Mouse (Mus musculus): ENCODE measurements around the gene Cyp2d22. TPM values are rescaled to one million over a fixed set of nuclear protein-coding genes. Genes with fewer than 3 reads are reported as not detected.
"Not testable (repeated sequence)": the region's sequence is repeated elsewhere in the genome, so short reads cannot be mapped to it uniquely, and the experiment has no call there.

Cyp2d22 gene
- polyA plus RNA-seq, 1 experiment from 2014 or later, result 12.3 TPM

DNA sequence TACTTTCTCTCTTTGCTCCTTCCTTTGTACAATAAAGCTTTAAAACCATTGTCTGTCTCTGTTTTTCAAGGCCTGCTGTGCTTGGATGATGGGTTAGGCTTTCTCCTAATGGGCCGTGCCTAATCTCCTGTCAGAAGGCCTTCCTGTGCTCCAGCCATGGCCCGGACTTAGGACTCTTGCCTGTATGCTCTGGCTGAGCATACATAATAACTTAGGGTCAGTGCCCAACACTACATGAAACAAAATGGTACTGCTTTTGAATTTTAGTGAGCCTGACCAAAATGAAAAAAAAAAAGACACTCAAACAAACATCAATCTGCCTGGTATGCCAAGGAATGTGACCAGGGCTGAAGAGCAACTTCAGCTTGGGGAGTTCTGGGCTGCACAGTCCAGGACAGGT is 21.5 kb upstream of the Cyp2d22 start:
- WGBS, result 78% methylated on average over 2 of the region's 2 CpGs
- H3K27ac ChIP-seq, result no peak overlapping the region
- H3K4me3 ChIP-seq, result no peak overlapping the region
- no peaks in the 10 kb centered on the region for H3K4me1 ChIP-seq (replicated peaks)
- no peak for ATAC-seq (replicated peaks; ENCODE audit: insufficient number of reproducible peaks, insufficient read depth, low FRiP score, low read depth)
- no peak overlapping the region for H3K4me2 ChIP-seq
- no peaks in the 10 kb centered on the region for H3K36me3 ChIP-seq
- H3K9ac ChIP-seq, result no peak overlapping the region
- H3K9me3 ChIP-seq (replicated peaks), result no peaks in the 10 kb centered on the region
- H3K27me3 ChIP-seq, result no peaks in the 10 kb centered on the region

DNA sequence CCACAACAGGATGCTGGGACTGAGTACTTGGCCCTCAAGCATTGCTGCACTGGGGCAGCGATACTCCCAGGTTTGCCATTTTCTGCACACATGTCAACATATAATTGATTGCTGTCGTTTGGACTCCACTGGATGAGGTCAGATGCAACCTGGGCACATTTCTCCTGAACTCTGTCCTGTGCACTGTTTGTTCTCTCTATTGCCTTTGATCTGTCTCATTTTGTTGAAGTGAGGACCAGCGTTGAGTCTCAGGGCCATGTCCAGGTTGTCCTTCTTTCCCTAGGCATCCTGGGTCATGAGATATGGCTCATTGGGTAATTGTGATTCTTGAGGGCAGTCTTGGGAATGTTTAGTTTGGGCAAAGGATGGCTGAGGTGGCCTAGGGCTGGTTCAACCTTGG is 15.9 kb upstream of the Cyp2d22 start:
- not testable (repeated sequence) for H3K4me1 ChIP-seq (replicated peaks); ATAC-seq (replicated peaks; ENCODE audit: insufficient number of reproducible peaks, insufficient read depth, low FRiP score, low read depth); H3K27ac ChIP-seq; H3K36me3 ChIP-seq; H3K4me3 ChIP-seq; H3K27me3 ChIP-seq; H3K9me3 ChIP-seq (replicated peaks); H3K9ac ChIP-seq; H3K4me2 ChIP-seq
- WGBS, result 77% methylated on average over 3 of the region's 3 CpGs

DNA sequence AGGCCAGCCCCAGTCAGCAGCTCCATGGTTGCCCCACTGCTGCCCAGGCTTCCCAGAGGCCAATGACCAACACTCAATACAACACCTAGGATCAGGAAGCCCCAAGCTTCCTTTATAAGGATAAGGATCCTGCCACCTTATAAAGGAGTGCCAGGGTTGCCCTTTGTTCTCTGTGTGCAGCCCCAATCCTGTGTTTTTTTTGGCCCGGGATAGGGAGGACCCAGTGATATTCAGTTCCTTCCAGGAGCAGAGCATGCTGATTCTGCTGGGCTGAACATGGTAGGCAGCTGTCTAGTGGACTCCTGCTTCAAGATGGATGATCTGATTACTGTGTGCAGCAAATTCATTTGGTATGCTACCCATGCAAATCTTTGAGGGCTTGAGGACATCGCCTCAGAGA is 13.9 kb upstream of the Cyp2d22 start, which contains the start of gene Cyp2d11:
Gene Cyp2d11, minus strand, starts transcription at position 101 of the 400 bp plus-strand sequence.
- not testable (repeated sequence) for H3K4me2 ChIP-seq; H3K27me3 ChIP-seq; H3K27ac ChIP-seq; H3K9ac ChIP-seq; H3K36me3 ChIP-seq; ATAC-seq (replicated peaks; ENCODE audit: insufficient number of reproducible peaks, insufficient read depth, low FRiP score, low read depth); H3K4me1 ChIP-seq (replicated peaks); H3K4me3 ChIP-seq; H3K9me3 ChIP-seq (replicated peaks)
- 84% methylated on average over 2 of the region's 2 CpGs for WGBS

DNA sequence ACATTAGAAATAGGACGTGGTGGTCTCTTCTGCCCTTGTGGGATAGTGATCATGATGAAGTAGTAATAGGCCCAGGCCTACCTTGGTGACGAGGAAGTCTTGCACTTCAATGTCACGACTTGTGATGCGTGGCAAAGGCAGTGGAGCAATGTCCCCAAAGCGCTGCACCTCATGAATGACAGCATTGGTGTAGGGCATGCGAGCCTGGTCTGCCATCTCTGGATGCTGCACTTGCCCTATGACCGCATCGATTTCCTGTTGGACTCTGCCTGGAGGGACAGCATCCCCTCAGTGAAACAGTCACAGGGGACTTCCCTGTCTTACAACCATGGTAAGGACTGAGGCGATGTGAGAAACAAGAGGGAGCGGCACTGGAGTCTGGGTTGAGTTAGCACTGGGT is 9.9 kb upstream of the Cyp2d22 start:
- H3K4me1 ChIP-seq (replicated peaks); H3K4me2 ChIP-seq; H3K9me3 ChIP-seq (replicated peaks); H3K27me3 ChIP-seq; ATAC-seq (replicated peaks; ENCODE audit: insufficient number of reproducible peaks, insufficient read depth, low FRiP score, low read depth); H3K9ac ChIP-seq; H3K4me3 ChIP-seq; H3K27ac ChIP-seq; H3K36me3 ChIP-seq: not testable (repeated sequence)
- WGBS, result 88% methylated on average over 10 of the region's 10 CpGs

DNA sequence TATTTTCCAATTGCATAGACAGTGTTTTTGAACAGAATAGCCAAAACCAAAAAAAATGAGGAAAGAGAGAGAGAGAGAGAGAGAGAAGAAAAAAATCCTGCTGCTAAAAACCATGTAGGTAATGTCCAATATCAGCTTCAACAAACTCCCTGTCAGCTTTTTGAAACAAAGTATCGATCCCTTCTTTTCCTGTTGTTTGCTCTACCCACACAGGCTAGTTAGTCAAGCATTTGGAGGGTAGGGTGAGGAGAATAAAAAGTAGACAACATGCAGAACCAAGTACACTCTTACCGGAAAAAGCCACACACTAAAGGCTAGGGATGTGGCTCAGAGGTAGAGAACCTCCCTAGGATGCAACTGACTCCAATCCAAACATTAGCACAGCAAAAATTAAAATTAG is 5.7 kb upstream of the Cyp2d22 start:
- H3K27me3 ChIP-seq, result no peaks in the 10 kb centered on the region
- H3K27ac ChIP-seq, result no peak overlapping the region
- no peaks in the 10 kb centered on the region for H3K9me3 ChIP-seq (replicated peaks)
- no peaks in the 10 kb centered on the region for H3K36me3 ChIP-seq
- no peak overlapping the region for H3K4me3 ChIP-seq
- peaks cover 5% of the 10 kb centered on the region; the same call in 1 of the 2 replicates for H3K4me1 ChIP-seq (replicated peaks)
- WGBS, result 89% methylated on average over 2 of the region's 2 CpGs
- ATAC-seq (replicated peaks; ENCODE audit: insufficient number of reproducible peaks, insufficient read depth, low FRiP score, low read depth), result no peak
- H3K9ac ChIP-seq, result no peak overlapping the region
- no peak overlapping the region for H3K4me2 ChIP-seq

DNA sequence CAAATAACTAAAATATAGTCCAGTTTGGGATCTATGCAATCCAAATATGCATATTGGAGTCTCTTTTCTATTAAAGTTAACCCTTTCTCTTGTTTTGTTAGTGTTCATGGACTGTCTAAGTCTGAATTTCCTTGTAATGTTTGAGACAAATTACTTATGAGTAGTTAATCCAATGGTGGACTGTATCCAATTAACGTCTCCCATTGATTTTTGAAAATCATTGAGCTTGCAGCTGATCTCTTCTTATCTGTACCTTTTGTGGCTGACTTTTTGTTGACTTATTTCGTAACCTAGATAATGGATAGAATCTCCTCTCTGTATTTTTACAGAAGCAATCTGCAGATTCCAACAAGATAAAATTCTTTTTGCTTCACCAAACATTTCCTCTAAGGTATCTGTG is 2.4 kb upstream of the Cyp2d22 start:
- 85% methylated on average over 2 of the region's 2 CpGs for WGBS

DNA sequence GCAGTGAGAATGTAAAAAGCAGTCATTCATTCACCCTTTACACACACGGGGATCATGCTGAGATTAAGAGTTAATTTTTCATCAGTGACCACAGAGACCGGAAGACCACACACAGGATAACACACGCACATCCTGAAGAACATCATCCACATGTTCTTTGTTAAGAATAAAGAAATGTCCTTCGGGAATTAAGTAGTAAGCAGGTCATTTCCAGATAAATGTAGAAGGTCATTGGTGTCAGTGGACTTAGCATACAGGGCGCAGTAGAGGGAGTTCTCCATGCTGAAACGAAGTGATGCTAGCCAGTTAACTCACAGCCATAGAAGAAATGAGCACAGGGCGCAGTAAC is 628 bp upstream of the Cyp2d22 start:
- H3K4me1 ChIP-seq (replicated peaks), result peaks cover 40% of the 10 kb centered on the region
- peak overlapping the region; percentile 60 for H3K4me3 ChIP-seq
- WGBS, result 30% methylated on average over 7 of the region's 7 CpGs
- H3K27me3 ChIP-seq, result no peaks in the 10 kb centered on the region
- H3K9ac ChIP-seq, result peak overlapping the region; percentile 46; the same call in 1 of the 2 replicates
- no peaks in the 10 kb centered on the region for H3K9me3 ChIP-seq (replicated peaks)
- H3K27ac ChIP-seq, result peak overlapping the region; percentile 72
- no peak for ATAC-seq (replicated peaks; ENCODE audit: insufficient number of reproducible peaks, insufficient read depth, low FRiP score, low read depth)
- peak overlapping the region; percentile 82 for H3K4me2 ChIP-seq
- no peaks in the 10 kb centered on the region for H3K36me3 ChIP-seq

More for the DNA sequence above, 2.4 kb upstream of the Cyp2d22 start:
- peaks cover 26% of the 10 kb centered on the region for H3K4me1 ChIP-seq (replicated peaks)
- no peak overlapping the region for H3K4me2 ChIP-seq
- H3K9me3 ChIP-seq (replicated peaks), result no peaks in the 10 kb centered on the region
- no peak overlapping the region for H3K9ac ChIP-seq
- ATAC-seq (replicated peaks; ENCODE audit: insufficient number of reproducible peaks, insufficient read depth, low FRiP score, low read depth), result no peak
- H3K4me3 ChIP-seq, result no peak overlapping the region
- H3K27me3 ChIP-seq, result no peaks in the 10 kb centered on the region
- no peaks in the 10 kb centered on the region for H3K36me3 ChIP-seq
- H3K27ac ChIP-seq, result no peak overlapping the region

DNA sequence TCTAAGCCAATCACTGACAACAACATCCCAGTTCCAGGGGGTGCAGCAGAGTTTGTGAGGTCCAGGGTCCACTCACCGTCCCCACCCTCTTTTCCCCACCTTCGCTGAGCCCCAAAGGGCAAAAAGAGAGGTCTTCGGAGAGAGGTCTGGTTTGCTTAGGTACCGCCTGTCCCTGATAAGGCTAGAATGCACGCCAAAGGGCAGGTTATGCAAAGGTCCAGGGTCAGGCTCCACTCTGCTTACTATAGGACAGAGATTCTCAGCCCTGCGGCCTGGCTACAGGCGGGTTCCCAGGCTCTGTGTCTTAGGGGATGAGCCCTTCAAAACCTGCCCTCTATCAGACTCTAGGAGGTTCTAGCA is 569 bp downstream of the Cyp2d22 start:
- peak; percentile 3; the same call in 1 of the 2 replicates for ATAC-seq (replicated peaks; ENCODE audit: insufficient number of reproducible peaks, insufficient read depth, low FRiP score, low read depth)
- Histone ChIP-seq H3K9ac (peak overlapping the region; percentile 65), H3K27ac (peak overlapping the region; percentile 89)

DNA sequence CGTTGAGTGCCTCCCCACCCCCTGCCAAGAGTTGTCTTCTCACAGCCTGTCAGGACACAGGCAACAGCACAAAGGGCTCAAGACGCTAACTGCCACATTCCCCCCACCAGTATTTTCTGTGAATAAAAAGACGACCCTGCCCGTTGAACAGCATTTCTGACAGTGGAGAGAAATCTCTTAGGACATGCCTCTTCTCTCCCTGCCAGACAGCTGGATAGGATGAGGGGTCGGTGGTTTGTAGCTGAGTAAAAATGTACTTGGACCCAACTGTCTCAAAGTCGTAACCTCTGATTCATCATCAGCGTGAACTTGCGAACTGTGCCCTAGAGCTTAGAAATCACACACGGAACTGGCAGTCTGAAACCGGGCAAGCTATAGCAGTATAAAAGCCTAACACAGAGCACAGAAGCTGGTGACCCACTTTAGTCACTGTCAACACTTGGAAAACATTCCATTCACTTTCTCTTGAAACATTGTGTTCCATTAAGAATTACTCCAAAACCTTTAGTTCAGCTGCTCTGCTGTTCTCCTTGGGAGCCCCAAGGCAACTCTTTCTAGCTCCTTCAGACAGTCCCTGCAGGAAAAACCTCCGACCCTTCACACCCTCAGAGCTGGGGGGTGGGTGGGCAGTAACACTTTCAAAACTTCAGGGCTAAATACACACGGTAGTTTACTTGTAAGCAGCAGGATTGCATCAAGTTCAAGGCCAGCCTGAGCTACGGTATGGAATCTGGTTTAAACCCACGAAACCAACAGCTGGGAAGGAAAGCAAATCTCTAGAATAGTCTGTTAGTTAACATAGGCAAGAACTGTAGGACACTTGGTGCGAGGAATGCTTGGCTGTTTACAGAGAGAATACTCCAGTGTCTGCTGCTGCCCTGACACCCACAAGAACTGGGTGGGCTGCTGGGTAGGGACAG is 1.5 kb downstream of the Cyp2d22 start:
- peak overlapping the region; percentile 82 for H3K4me2 ChIP-seq
- H3K27ac ChIP-seq, result peak overlapping the region; percentile 89
- no peaks in the 10 kb centered on the region for H3K36me3 ChIP-seq
- WGBS, result 45% methylated on average over 15 of the region's 15 CpGs
- ATAC-seq (replicated peaks; ENCODE audit: insufficient number of reproducible peaks, insufficient read depth, low FRiP score, low read depth), result no peak
- H3K9me3 ChIP-seq (replicated peaks), result no peaks in the 10 kb centered on the region
- H3K27me3 ChIP-seq, result no peaks in the 10 kb centered on the region
- H3K9ac ChIP-seq, result peak overlapping the region; percentile 23; the same call in 1 of the 2 replicates
- H3K4me3 ChIP-seq, result peak overlapping the region; percentile 6
- peaks cover 41% of the 10 kb centered on the region for H3K4me1 ChIP-seq (replicated peaks)

More for the DNA sequence above, 569 bp downstream of the Cyp2d22 start:
- Histone ChIP-seq H3K4me2 (peak overlapping the region; percentile 82), H3K27me3 (no peaks in the 10 kb centered on the region), H3K4me1 (replicated peaks) (peaks cover 41% of the 10 kb centered on the region), H3K9me3 (replicated peaks) (no peaks in the 10 kb centered on the region), H3K36me3 (no peaks in the 10 kb centered on the region), H3K4me3 (peak overlapping the region; percentile 60)
- 22% methylated on average over 7 of the region's 7 CpGs for WGBS

DNA sequence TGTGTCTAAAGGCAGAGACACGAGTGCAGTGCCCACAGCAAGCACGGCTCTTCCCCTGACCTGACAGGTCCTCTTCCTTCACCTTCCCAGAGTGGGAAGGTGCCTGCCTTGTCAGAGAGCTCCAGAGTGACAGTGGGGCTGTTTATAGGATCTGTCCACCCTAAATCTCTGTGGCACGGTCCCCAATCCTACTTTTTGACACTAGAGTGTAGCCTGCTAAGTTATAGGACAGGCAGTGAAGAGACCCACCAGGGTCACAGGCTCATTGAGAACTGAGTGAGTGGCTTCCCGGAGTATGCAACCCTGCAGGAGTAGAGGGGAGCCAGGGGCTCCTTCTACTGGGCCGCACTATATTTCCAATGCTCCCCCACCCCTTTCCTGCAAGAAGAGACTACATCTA is 2.4 kb downstream of the Cyp2d22 start:
- Histone ChIP-seq H3K27ac (peak overlapping the region; percentile 89; the same call in 1 of the 2 replicates), H3K9me3 (replicated peaks) (no peaks in the 10 kb centered on the region), H3K27me3 (no peaks in the 10 kb centered on the region), H3K4me1 (replicated peaks) (peaks cover 41% of the 10 kb centered on the region), H3K36me3 (no peaks in the 10 kb centered on the region), H3K4me3 (no peak overlapping the region), H3K9ac (no peak overlapping the region), H3K4me2 (no peak overlapping the region; the same call in 1 of the 2 replicates)
- ATAC-seq (replicated peaks; ENCODE audit: insufficient number of reproducible peaks, insufficient read depth, low FRiP score, low read depth), result no peak
- WGBS, result 70% methylated on average over 5 of the region's 5 CpGs

DNA sequence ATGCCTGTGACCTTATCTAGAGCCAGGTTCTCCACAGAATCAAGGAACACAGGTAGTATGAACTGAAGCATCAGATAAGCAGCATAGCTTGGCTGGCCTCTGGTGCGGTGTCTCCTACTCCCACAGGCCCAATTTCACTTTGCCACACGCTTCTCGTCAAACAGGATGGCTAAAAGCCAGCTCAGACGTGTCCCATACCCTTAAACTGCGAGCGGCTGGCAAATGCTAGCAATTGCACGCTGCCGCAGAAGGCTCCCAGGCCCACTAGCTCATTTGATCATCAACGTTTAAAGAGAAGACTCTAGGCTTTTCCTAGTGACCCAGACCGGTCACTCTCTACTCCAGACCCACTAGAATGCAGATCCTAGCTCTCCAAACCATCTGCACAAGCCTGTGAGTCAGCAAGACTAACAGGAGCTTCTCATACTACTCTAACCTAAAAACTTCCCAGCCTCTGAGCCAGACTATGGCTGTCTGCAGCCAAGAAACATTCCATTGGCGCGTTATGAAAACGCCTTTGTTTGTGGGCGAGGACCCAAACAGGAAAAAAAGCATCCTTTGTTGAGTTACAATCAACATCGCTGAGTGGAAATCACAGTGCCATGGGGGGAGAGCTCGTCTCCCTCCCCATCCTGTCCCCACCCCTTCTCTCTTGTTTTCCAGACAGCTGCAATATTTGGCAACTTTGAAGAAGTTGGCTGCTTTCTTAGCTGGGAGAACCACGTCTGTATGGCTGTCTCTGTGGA is 3.5 kb downstream of the Cyp2d22 start:
- Histone ChIP-seq H3K9me3 (replicated peaks) (no peaks in the 10 kb centered on the region), H3K27ac (peak overlapping the region; percentile 65), H3K4me2 (no peak overlapping the region), H3K27me3 (no peaks in the 10 kb centered on the region), H3K9ac (no peak overlapping the region), H3K4me3 (no peak overlapping the region), H3K4me1 (replicated peaks) (peaks cover 41% of the 10 kb centered on the region), H3K36me3 (no peaks in the 10 kb centered on the region)
- no peak; the same call in 1 of the 2 replicates for ATAC-seq (replicated peaks; ENCODE audit: insufficient number of reproducible peaks, insufficient read depth, low FRiP score, low read depth)
- 60% methylated on average over 17 of the region's 17 CpGs for WGBS

Data from heart, embryonic 15.5 days (tissue).